Mouse (Mus musculus) heart, postnatal 14 days (tissue): ENCODE measurements at regions not wholly inside any gene's neighbourhood (a gene's known extent, or its start where the extent isn't known, plus 50 kb on each side); places are given as distances from the start of the nearest gene placed in this dataset.

Source experiments
- DNase-seq, 2 experiments: peaks; one replicate each; pipeline ENCODE4 v3.0.0; 2021 to 2022
- intact Hi-C: fragments of 180-260 bp; cut with DNase I; formaldehyde crosslinking; loops from one replicate; pipeline ENCODE4 v1.15.1; 2025

DNA sequence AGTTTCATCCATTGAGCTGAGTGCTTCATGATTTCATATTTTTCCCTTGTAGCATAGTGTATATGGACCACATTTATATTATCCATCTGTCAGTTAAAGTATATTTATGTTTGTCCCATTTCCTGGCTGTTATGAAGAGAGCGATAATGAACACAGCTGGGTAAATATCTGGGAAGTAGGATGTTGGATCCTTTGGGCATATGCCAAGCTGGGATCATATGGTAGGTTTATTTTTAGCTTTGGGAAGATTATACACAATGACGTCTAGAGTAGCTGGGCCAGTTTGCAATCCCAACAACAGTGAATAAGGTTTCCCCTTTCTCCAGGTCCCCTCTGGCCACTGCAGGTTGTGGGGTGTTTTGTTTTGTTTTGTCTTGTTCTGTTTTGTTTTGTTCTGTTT is 164.5 kb downstream of the Gm765 start:
- intact Hi-C loops, result no loop called here
- DNase-seq, result peak in 1 of 2 experiments; percentile 1

DNA sequence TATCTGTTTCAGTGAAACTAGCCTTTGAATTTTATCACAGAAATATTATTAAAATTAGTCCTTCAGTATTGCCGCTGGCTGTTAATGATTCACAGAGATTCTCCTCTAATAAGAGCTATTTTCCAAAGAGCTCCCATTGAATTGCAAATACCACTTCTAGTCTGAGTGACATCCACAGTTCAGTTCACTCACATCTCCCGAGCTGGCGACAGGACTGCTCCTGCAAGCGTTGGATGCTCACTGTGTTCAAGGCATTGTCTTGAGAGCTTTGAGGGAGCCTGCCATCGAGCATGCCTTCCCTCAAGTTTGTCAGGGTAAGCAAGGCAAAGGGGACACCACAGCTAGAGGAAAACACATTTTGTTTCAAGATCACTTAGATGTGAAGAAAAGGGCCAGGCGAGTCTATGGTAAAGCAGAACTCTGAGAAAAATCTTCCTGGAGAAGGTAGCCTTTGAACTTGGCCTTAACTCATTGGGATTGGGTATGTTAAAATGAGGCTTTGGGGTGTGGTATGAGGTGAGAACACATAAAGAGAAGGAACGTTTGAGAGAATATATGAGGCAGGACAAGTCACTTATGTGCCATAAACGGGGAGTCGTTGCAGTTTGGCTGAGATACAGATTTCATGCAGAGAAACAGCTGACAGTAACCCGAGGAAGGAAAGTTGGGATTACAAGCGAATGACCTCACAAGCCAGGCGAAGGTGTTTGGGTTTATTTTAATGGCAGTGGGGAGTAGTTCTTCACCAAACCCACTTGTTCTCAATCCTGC is 193.3 kb downstream of the Gm765 start:
- no peak for DNase-seq
- intact Hi-C loops, result no loop called here

DNA sequence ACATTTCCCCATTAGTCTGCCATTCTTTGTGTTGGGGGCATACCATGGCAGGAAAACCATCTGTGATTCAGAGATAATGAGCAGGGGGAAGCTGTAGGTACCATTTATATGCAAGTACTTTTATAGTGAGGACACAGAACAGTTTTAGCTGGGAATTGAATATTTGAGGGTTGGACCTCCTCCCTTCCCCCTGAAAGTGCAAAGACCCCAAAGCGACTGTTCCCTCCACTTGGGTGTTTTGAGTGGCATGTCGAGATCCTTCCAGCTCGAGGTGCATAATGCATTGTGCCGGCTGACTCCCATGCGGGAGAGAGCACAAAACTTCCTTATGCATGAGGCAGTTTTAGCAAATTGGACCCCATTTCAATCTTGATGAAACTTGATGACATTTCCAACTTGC is 194.7 kb downstream of the Gm765 start:
- intact Hi-C loops, result no loop called here
- DNase-seq, result no peak

DNA sequence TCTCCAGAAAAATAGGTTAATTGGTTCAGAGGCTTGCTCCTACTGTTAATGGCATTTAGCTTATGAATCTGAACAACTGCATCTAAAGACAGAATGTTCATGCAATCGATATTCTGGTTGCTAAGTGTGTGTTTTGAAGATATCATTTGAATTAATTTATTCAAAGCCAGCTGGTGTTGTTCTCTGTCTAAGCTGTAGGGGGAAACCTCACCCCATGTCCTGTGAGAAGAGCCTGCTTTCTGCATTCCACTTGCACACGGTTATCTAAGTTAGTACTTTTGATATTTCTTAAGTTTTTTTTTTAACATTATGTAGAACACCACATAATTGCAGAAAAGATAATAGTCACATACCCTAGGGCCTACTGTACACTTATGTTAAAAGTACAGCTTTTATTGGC is 209.6 kb downstream of the Gm765 start:
- intact Hi-C loops, result loop anchor here (2.0 to 10.0 kb wide), 2 partner anchors 248 to 1462 kb away; no protein-coding TSS in a partner anchor

DNA sequence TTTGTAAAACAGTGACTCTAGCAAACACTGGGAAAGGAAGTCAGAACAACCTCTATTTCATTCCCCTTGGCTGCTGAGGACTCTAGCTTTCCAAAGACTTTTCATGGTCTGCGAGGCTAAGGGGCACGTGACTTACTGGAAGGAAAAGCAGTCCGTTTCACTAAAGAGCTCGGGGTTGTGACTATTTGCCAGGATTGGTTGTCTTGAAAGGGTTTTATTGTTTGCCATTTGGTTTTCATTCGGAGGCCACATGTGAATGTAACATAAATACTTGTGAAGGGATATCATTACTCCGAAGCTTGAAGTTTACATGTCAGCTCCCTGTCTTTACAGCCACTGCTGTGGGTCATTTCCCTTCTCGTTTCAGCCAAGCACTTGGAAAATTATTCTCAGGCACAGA is 217.1 kb downstream of the Gm765 start:
- intact Hi-C loops, result no loop called here
- DNase-seq, result no peak

More for the DNA sequence above, 209.6 kb downstream of the Gm765 start:
- peak; percentile 3 to 24 for DNase-seq

DNA sequence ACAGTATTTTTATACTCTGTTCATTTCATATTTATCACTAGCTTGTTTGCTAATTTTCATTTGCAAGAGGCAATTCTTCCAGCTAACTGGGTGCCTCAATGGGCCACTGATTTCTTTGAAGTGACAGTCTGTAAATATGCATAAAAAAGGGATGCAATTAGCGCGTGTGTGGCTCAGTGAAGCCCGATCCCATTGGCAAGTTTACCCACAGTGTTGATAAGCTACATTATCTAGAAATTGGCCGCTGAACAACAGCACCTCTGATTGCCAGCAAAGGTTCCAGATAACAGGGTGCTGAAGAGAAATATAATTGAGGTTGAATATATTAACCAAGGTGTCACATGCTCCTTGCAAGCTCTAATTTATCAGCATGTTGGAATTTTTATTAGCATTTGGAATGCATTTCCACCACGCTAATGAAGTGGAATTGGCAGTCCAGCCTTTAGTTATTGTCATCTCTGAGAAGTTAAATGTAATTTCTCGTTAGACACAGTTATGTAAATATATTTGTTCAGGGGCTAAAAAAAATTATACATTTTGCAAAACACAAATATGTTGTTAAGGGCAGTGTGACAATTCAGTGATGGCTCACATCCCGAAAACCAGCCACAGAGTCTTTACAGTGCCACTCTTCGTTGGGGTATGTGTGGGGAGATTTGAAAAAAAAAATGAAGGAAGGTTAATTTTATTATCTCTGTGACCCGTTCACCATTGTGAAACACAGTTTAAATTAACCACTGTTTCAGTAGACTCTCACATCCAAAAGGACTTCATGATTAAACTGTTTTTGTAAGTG is 224.0 kb downstream of the Gm765 start:
- no peak for DNase-seq
- intact Hi-C loops, result no loop called here

DNA sequence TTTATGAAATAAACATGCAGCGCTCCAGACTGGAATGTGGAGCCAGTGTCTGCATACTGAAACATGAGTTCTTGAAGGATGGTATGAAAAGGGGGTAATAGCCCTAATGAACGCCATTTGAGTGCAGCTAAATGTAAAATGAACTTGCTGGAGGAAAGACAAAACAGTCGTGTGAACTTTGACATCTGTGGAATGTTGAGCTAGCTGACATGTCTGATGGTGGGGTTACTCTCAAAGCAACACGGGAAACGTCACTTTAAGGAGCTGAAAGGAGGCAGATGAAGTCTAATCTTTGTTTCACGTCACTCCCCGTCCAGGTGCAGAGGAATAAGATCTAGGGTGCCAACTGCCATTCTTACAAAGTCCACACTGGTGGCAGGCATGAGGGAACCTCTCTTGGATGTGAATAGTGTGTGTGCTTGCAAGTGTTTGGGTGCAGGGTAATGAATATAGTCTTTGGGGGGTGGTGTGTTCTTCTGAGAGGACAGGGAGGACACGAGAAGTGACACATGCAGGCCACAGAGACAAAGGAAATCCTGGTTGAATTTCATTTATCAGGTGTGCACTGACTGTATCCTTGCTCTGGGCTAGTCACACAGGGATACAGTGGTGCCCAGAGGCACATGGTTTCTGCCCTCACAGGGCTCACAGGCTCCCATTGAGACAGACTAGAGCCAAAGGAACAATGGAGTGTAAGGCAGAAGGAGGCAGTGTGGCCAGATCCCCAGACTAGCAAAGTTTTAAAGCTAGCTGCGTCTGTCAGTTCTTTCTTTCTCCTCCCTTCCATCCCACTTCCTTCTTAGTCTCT is 228.0 kb downstream of the Gm765 start:
- DNase-seq, result no peak
- intact Hi-C loops, result no loop called here

DNA sequence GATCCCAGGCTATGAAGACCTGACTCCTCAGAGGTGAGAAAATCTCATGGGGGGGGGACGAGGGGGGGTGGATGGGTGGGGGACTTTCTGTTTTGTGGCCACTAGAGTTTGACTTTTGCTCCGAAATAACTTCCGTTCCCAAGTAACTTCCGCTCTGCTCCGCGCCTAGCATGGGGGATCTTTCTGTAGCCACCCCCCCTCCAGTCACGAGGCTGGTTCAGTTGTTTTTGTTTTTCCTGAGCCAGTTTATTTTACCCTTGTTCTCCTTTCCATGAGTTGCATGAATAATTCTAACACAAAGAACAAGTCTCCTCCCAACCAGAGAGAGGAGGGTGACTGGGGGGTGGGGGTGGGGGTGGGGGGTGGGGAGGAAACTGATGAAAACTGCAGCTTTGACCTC is 228.8 kb downstream of the Gm765 start:
- no peak for DNase-seq
- intact Hi-C loops, result no loop called here

DNA sequence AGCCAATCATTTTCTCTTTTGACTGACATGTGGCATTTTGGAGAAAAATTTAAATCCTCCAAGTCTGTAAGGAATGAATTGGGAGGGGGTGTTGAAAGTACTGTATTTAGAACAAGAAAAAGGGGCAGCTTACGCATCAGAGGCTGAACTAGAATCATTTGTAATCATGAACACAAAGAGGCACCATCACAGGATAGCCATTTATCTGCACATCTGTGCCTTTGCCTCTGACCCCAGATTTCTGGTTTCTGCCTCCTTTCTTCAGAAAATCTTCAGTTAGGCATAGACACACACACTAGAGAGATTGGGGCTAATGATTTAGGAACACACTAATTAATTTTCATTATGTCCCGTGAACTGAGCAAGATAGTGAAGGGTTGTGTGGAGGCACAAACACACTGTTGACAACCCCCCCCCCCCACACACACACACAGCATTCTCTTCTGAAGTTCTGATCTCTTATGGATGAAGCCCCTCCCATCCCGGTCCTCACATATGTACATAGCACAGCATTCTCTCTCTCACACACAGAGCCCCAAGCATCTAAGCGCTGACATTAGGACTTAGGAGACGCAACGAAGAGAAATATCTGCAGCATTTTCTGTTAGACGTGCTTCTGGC is 229.9 kb downstream of the Gm765 start:
- intact Hi-C loops, result no loop called here
- DNase-seq, result no peak

DNA sequence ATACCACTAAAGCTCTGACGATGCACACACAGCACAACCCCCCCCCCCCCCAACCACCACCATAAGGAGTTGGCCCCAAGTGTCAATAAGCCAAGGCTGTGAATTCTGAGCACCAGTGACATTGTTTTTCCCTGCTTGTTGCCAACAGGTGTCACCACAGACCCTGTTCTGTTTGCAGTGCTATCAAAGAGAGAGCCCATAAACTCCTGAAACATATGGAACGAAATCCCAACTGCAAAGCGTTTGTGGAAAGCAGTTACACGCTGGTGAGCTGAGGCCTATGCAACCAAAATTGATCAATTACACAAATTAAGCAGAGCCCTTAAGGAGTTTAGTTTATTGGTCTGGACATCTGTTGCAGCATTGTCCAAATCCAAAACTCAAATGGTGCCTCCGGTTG is 235.4 kb downstream of the Gm765 start:
- intact Hi-C loops, result loop anchor here (5.0 to 10.0 kb wide), 3 partner anchors 168 to 1490 kb away; no protein-coding TSS in a partner anchor
- no peak for DNase-seq

DNA sequence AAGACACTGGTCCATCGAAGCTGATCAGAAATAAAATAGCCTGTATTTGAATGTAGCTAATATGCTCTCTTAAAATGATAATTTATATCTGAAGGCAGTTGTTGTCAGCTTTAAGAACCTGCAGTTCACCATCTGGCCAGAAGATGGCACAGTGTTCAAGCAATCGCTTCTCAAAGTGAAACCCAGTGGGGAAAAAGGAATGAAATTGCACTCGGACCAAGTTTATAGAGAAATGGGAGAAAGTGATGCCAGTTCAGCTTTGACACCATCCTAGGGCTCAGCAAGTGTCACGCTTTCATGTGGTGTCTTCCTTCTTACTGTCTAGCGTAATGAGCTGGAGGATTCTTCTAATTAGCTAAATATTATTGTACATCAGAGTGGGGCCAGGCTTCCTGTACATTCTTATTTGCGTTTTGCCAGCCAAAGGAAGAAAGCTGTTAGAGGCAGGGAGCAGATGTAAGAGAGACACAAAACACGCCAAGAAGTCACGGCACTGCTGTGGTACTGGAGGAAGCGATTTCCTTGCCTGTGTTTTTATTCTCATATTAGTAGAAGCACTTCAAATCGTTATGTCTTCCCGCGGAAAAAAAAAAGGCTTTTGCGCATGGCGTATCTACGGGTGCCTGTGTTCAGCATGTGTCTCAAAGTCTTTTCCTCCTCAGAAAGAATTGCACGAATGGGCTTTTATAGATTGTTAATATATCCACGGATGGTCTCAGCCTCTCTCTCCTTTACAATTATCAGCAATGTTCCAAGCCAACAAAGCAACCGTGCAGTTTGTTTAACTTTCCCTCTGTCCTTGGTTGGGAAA is 237.1 kb downstream of the Gm765 start:
- peak; percentile 74 to 86 for DNase-seq

DNA sequence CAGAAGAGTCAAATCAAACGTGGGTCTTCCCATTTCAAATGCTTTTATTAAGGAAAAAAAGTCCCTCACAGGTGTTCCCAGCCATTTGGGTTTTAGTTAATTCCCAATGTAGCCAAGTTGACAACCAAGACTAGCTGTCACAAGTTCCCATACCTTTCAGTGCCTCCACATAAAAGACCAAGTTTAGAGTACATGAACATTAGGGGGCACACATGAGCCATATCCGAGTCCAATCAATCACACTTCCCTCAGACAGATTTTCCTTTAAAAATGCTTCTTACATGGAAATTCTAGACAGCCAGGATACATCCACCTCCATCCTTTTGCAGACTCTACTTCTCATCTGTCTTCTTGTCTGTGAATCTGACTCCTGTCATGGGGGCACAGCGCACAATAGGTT is 238.1 kb downstream of the Gm765 start:
- no peak for DNase-seq
- intact Hi-C loops, result loop anchor here (10.0 kb wide), 1 partner anchor 170 kb away; no protein-coding TSS in a partner anchor

More for the DNA sequence above, 237.1 kb downstream of the Gm765 start:
- intact Hi-C loops, result loop anchor here (1.0 to 10.0 kb wide), 4 partner anchors 169 to 1492 kb away; no protein-coding TSS in a partner anchor

DNA sequence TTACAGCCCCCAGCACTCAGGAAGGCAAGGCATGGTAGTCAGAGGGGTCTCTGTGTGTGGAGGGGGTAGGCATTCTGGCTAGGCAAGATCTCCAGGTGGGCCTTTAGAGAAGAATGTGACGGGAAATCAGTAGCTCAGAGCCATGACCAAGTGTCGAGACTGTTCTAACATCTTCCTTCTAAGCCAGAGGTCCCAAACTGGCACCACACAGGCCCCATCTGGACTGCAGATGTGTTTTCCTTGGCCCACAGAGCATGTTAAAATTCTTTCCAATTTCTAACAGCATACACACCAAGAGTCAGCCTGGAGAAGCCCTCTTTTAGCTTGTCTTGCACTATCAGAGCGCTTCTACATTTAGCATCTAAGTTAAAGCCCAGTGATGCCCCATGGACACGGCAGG is 241.5 kb downstream of the Gm765 start:
- intact Hi-C loops, result loop anchor here (10.0 kb wide), 1 partner anchor 174 kb away; no protein-coding TSS in a partner anchor
- DNase-seq, result no peak

DNA sequence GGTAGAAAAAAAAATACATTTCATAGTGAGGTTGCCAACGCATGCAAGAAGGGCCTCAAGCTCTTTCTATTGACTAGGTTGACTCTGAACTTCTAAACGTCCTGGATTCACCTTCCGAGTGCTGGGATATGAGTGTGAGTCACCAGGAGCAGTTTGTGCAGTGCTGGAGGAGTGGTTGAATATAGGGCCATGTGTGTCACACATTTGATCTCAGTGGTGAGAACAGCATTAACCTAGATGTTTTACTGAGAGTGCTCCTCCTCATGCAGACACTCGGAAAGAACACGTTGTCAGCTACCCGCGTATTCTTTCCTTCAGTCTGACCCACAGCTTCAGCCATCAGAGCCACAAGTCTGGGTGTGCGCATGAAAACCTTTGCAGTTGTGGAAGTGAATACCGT is 243.4 kb downstream of the Gm765 start:
- intact Hi-C loops, result no loop called here
- no peak for DNase-seq

DNA sequence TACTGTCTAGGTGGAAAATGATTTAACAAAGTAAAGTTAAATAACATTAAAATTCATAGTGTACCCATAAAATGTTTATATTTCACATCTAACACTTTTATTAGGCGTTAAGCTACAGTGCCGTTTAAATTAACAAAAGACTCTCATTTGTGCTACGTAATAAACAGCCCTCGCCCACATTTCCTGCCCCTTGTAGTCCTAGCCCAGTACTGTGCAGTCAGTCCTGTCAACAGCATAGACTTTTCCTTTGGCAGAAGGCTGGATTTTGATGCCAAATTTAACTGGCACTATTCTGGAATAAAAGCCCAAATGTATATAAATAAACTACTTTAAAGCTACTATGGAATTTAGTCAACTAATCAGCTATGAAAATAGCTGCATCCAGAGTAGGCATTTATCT is 247.3 kb downstream of the Gm765 start:
- DNase-seq, result no peak

DNA sequence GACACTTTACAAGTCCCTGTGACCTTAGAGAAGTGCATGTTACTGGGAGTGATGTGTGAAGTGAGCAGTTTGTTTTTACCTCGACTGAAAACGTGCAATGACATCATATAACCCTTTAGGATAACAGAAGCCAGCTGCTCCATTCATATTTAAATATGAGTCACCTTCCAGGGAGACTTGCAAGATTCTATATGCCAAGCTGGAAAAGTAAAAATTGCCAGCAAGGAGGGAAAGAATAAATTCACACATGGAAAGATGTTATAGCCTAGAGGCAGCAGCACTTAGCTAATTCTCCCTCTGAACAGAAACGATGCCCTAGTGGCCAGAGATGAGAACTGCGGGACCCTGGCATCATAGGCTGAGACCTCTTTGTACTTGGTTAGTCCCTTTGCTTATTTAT is 253.4 kb downstream of the Gm765 start:
- DNase-seq, result peak in 1 of 2 experiments; percentile 25
- intact Hi-C loops, result no loop called here

More for the DNA sequence above, 247.3 kb downstream of the Gm765 start:
- intact Hi-C loops, result no loop called here

DNA sequence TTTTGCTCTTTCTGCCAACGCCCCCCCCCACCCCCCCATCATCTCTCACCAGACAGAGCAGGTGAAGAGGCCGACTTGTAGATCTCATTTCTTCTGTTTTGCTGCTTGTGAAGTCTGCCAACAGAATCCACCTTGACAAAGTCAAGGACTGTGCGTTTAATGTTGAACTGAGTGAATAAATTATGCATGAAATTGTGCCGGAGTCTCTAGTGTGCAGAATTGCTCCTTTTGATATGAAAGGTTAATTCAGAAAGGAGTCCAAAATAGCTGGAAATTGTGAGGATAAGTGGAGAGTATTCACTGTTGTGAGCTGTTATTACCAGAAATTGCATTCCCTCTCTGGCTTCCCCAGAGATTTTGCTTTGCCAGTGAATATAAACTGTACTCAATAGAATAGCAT is 262.5 kb downstream of the Gm765 start:
- intact Hi-C loops, result no loop called here
- DNase-seq, result no peak
